Mouse (Mus musculus) gastrocnemius, postnatal 25 days (tissue): ENCODE results near the gene Kif22. TPM values are rescaled to one million over a fixed set of nuclear protein-coding genes. Genes with fewer than 3 reads are reported as not detected.

Source experiments
- DNase-seq: peaks from one replicate; pipeline ENCODE4 v3.0.0; 2022
- microRNA-seq, 2 experiments: library from miRNA; unstranded; fragments of <30 nt; microRNA quantifications; one replicate each; pipeline ENCODE4 v1.2.0; 2021; ENCODE audit warnings: borderline replicate concordance in 2 of 2
- total RNA-seq, 2 experiments: library from RNA; stranded (reverse); gene quantifications; 1 replicate in 1 of 2; 2 replicates in 1 of 2; pipeline ENCODE4 v1.2.3; 2021

Gene Kif22
- total RNA-seq, 2 experiments from 2014 or later, result 1.8 to 2.3 TPM

- no peak for DNase-seq
Observed at GRCm38 (mm10) chr7:126983113-126983512, 59.2 kb downstream of the Kif22 start.

- no peak for DNase-seq
Observed at GRCm38 (mm10) chr7:126982054-126982453, 60.2 kb downstream of the Kif22 start.

- DNase-seq, result peak; percentile 44
Observed at GRCm38 (mm10) chr7:126981601-126982000, 60.7 kb downstream of the Kif22 start.

GRCm38 (mm10) chr7:126978841-126979240 is 63.4 kb downstream of the Kif22 start:
- DNase-seq, result no peak

Small RNA genes within 50 kb of the gene (microRNA-seq; reads per million reads assigned to microRNA genes)
- gene Gm44343, result 0 reads per million in 2 experiments

Other genes with a start within 250 kb of the Kif22 start
- 10 to 100 TPM; 21.7 to 26.8 TPM for gene Ppp4c, start 250.0 kb downstream of the Kif22 start, total RNA-seq
- 10 to 100 TPM; 50.5 to 55.3 TPM for gene Fam57b, start 244.8 kb downstream of the Kif22 start, total RNA-seq
- gene 4930451I11Rik, start 210.8 kb downstream of the Kif22 start, total RNA-seq, result not detected
- gene Doc2a, start 195.1 kb downstream of the Kif22 start, total RNA-seq, result not detected
- gene Hirip3, start 180.5 kb downstream of the Kif22 start, total RNA-seq, result 1 to 10 TPM; 4.2 to 5.0 TPM
- 10 to 100 TPM; 11.2 to 11.8 TPM for gene Ino80e, start 180.1 kb downstream of the Kif22 start, total RNA-seq
- gene Taok2, start 157.8 kb downstream of the Kif22 start, total RNA-seq, result 10 to 100 TPM; 20.3 to 26.4 TPM
- gene Tmem219, start 119.6 kb downstream of the Kif22 start, total RNA-seq, result 1 to 10 TPM; 8.2 to 9.1 TPM
- gene Kctd13, start 113.6 kb downstream of the Kif22 start, total RNA-seq, result 1 to 10 TPM; 1.8 to 2.2 TPM
- gene Asphd1, start 92.9 kb downstream of the Kif22 start, total RNA-seq, result not detected
- gene Sez6l2, start 91.9 kb downstream of the Kif22 start, total RNA-seq, result 1 to 10 TPM; 1.6 to 1.7 TPM
- gene Cdipt, start 66.6 kb downstream of the Kif22 start, total RNA-seq, result 10 to 100 TPM; 30.5 to 31.2 TPM
- not detected for gene Cdiptos, start 66.4 kb downstream of the Kif22 start, total RNA-seq
- 10 to 100 TPM; 20.4 to 23.3 TPM for gene Mvp, start 27.9 kb downstream of the Kif22 start, total RNA-seq
- gene Pagr1b, start 26.0 kb downstream of the Kif22 start, total RNA-seq, result not detected
- 1 to 10 TPM; 2.4 to 8.7 TPM for gene Pagr1a, start 25.1 kb downstream of the Kif22 start, total RNA-seq
- 10 to 100 TPM; 15.9 to 17.5 TPM for gene Gm42742, start 21.4 kb downstream of the Kif22 start, total RNA-seq
- under 1 TPM; 0.77 to 0.86 TPM for gene Prrt2, start 21.3 kb downstream of the Kif22 start, total RNA-seq
- 10 to 100 TPM; 64.0 to 66.1 TPM for gene Maz, start 15.4 kb downstream of the Kif22 start, total RNA-seq
- gene Zg16, start 44.9 kb upstream of the Kif22 start, total RNA-seq, result not detected
- under 1 TPM; 0.59 to 0.91 TPM for gene AI467606, start 48.9 kb upstream of the Kif22 start, total RNA-seq
- gene Qprt, start 79.8 kb upstream of the Kif22 start, total RNA-seq, result under 1 TPM; 0.43 to 0.51 TPM
- under 1 TPM; 0.13 to 0.16 TPM for gene Spn, start 95.4 kb upstream of the Kif22 start, total RNA-seq
- 10 to 100 TPM; 26.2 to 28.2 TPM for gene Cd2bp2, start 153.6 kb upstream of the Kif22 start, total RNA-seq
- gene Tbc1d10b, start 166.0 kb upstream of the Kif22 start, total RNA-seq, result 10 to 100 TPM; 32.8 to 34.1 TPM
- over 10,000 TPM; 49,123 to 49,891 TPM for gene Mylpf, start 166.4 kb upstream of the Kif22 start, total RNA-seq
- 1 to 10 TPM; 4.0 to 4.2 TPM for gene Zfp553, start 190.6 kb upstream of the Kif22 start, total RNA-seq
- 1 to 10 TPM; 1.5 to 1.7 TPM for gene Sept1, start 190.7 kb upstream of the Kif22 start, total RNA-seq
- gene Zfp771, start 201.8 kb upstream of the Kif22 start, total RNA-seq, result 10 to 100 TPM; 15.8 to 16.8 TPM
- gene Dctpp1, start 218.2 kb upstream of the Kif22 start, total RNA-seq, result 10 to 100 TPM; 26.5 to 28.7 TPM
- 10 to 100 TPM; 28.6 to 30.7 TPM for gene Sephs2, start 231.6 kb upstream of the Kif22 start, total RNA-seq